Mouse (Mus musculus): Measurements from ENCODE around the gene Umad1. TPM values are rescaled to one million over a fixed set of nuclear protein-coding genes. Genes with fewer than 3 reads are reported as not detected.

The Umad1 gene
- polyA plus RNA-seq, 1 experiment from 2014 or later = 15.6 TPM

DNA sequence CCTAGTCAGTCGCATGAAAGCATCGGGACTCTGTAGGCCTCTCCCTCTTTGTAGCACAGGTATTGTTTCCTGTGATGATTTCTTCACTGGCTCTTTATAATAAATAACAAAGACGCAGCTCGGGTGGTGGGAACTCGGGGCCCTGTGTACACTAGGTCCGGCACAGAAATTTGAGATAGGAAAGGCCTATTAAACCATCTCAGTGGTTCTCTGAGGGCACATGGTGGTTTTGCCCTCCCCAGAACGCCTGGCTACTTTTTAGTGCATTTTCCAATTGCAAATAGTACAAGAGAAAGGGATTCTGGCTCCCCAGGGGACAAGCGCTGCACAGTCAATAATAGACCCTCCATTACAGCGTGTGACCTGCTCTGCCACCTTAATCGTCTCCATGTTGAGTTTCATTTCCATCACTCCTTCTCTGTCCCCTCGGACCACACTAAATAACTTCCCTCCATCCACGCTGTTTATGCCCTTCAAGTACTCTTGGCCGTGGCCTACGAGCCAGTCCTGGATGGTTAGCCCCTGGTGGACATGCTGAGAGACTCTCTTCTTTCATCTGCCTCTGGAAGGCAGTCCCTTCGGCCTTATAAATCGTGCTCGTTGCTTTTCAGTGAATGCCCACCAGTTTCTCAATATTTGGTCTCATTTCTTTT lies 227.4 kb downstream of the Umad1 start:
- 86% methylated on average over 17 of the region's 17 CpGs for WGBS (ENCODE audit: insufficient replicate concordance)
- TF ChIP-seq EP300 (IDR thresholded peaks at IDR 0.05; ENCODE audit: low read depth) (no peak), CTCF (IDR thresholded peaks at IDR 0.05; ENCODE audit: low read depth) (no peak)
- peak overlapping the region; percentile 58; the same call in 1 of the 2 replicates for H3K4me2 ChIP-seq (ENCODE audit: low read depth, low read length)

DNA sequence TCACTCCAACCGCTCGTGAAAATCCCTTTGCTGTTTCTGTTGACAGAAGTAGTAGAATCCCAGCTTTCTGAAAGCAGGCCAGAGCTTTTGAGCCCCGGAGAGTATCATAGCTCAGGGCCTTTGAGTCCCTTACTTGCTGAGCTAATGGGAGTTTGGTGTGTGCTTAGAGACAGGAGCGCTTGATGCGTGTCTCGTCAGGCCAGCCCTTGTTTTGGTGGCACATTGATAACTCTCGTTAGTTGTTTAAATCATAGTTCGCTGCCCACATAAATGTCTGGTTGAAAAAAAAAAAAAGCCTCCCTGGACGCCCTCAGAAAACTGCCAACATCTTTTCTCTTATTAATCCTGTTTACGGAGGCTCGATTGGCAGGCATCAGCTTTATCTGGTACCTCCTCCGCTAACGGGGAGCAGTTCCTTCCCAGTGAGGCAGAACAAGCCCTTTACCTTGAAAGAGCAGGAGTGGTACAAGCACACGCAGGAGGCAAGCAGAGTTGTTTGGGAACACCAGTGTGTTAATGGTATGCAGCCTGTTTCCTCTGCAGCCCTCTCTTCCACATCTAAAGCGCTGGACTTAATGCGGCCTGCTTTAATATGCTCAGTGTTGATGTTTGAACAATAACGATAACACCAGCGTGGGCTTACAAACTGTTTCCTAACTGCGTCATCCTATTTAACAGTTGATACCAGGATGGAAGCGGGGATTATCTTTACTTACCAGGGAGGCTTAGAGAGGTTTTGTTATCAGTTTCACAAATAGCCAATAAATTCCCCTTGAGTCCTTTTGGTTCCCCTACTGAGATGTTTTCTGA lies 228.2 kb downstream of the Umad1 start:
- 47% methylated on average over 20 of the region's 20 CpGs for WGBS (ENCODE audit: insufficient replicate concordance)
- Histone ChIP-seq H3K4me1 (ENCODE audit: insufficient read depth) (peaks cover 24% of the 10 kb centered on the region), H3K4me3 (ENCODE audit: low read depth, low read length) (no peak overlapping the region; the same call in 1 of the 2 replicates), H3K4me2 (ENCODE audit: low read depth, low read length) (peak overlapping the region; percentile 58), H3K27ac (ENCODE audit: low read depth) (peak overlapping the region; percentile 71), H3K9ac (replicated peaks) (no peak overlapping the region; the same call in 1 of the 2 replicates), H3K27me3 (ENCODE audit: insufficient read depth, low read length) (no peaks in the 10 kb centered on the region), H3K9me3 (ENCODE audit: low read length) (no peaks in the 10 kb centered on the region), H3K36me3 (replicated peaks; ENCODE audit: insufficient read depth, low read length) (no peaks in the 10 kb centered on the region)
- TF ChIP-seq EP300 (IDR thresholded peaks at IDR 0.05; ENCODE audit: low read depth) (peak; percentile 98), CTCF (IDR thresholded peaks at IDR 0.05; ENCODE audit: low read depth) (no peak)
- DNase-seq = no peak
- ATAC-seq = peak; percentile 72

More for the DNA sequence above, 227.4 kb downstream of the Umad1 start:
- H3K36me3 ChIP-seq (replicated peaks; ENCODE audit: insufficient read depth, low read length) = no peaks in the 10 kb centered on the region
- H3K9ac ChIP-seq (replicated peaks) = no peak overlapping the region
- no peak overlapping the region for H3K4me3 ChIP-seq (ENCODE audit: low read depth, low read length)
- peak overlapping the region; percentile 71 for H3K27ac ChIP-seq (ENCODE audit: low read depth)
- no peaks in the 10 kb centered on the region for H3K27me3 ChIP-seq (ENCODE audit: insufficient read depth, low read length)
- H3K9me3 ChIP-seq (ENCODE audit: low read length) = no peaks in the 10 kb centered on the region
- ATAC-seq (no peak), DNase-seq (no peak)
- peaks cover 24% of the 10 kb centered on the region for H3K4me1 ChIP-seq (ENCODE audit: insufficient read depth)

DNA sequence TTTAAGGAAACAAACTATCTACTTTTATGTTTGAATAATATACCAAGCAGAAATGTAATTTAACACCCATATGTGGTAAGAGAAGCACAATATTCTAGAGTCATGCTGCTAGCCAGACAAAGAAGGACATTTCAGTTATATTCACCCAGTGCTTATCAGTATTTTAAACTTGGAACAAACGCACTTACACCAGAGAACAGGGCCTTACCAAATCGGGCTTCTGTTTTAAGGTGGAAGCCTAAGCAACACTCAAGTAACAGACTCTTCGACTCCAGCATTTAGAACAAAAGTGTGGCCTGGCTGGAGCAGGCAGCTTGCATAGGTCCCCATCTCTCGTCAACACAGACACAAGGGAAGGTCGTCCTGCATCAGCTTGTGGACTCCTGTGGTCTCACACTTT lies 229.2 kb downstream of the Umad1 start:
- DNase-seq (no peak), ATAC-seq (no peak)
- H3K4me2 ChIP-seq (ENCODE audit: low read depth, low read length) = no peak overlapping the region
- H3K27me3 ChIP-seq (ENCODE audit: insufficient read depth, low read length) = no peaks in the 10 kb centered on the region
- WGBS (ENCODE audit: insufficient replicate concordance) = 41% methylated on average over 5 of the region's 5 CpGs
- H3K36me3 ChIP-seq (replicated peaks; ENCODE audit: insufficient read depth, low read length) = no peaks in the 10 kb centered on the region
- H3K27ac ChIP-seq (ENCODE audit: low read depth) = peak overlapping the region; percentile 56
- peaks cover 24% of the 10 kb centered on the region for H3K4me1 ChIP-seq (ENCODE audit: insufficient read depth)
- no peak overlapping the region for H3K4me3 ChIP-seq (ENCODE audit: low read depth, low read length)
- TF ChIP-seq CTCF (IDR thresholded peaks at IDR 0.05; ENCODE audit: low read depth) (no peak), EP300 (IDR thresholded peaks at IDR 0.05; ENCODE audit: low read depth) (peak; percentile 22)
- no peak overlapping the region for H3K9ac ChIP-seq (replicated peaks)
- no peaks in the 10 kb centered on the region for H3K9me3 ChIP-seq (ENCODE audit: low read length)

DNA sequence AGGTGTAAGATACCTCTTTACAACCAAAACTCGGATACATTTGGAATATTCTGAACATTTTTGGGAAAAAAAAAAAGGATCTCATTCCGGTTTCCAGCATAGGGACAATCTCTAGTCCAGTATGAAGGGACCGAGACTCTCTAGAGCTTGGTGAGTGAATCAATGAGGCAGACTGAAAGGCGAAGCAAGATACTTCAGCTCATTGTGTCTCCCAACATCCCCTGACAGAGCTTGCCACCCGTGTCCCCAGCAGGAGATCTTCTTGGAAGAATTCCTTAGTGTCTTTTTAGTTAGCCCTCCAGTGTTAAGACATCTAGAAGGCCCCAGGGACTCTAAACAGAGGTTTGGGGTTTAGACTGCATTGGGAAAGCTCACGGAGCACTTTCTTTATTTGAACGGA lies 230.2 kb downstream of the Umad1 start:
- Histone ChIP-seq H3K4me1 (ENCODE audit: insufficient read depth) (peaks cover 22% of the 10 kb centered on the region), H3K27ac (ENCODE audit: low read depth) (no peak overlapping the region), H3K4me3 (ENCODE audit: low read depth, low read length) (no peak overlapping the region), H3K27me3 (ENCODE audit: insufficient read depth, low read length) (no peaks in the 10 kb centered on the region), H3K9ac (replicated peaks) (no peak overlapping the region), H3K36me3 (replicated peaks; ENCODE audit: insufficient read depth, low read length) (no peaks in the 10 kb centered on the region), H3K4me2 (ENCODE audit: low read depth, low read length) (no peak overlapping the region), H3K9me3 (ENCODE audit: low read length) (no peaks in the 10 kb centered on the region)
- 83% methylated on average over 7 of the region's 7 CpGs for WGBS (ENCODE audit: insufficient replicate concordance)
- DNase-seq (no peak), ATAC-seq (no peak)
- TF ChIP-seq EP300 (IDR thresholded peaks at IDR 0.05; ENCODE audit: low read depth) = no peak
- TF ChIP-seq CTCF (IDR thresholded peaks at IDR 0.05; ENCODE audit: low read depth) = no peak

DNA sequence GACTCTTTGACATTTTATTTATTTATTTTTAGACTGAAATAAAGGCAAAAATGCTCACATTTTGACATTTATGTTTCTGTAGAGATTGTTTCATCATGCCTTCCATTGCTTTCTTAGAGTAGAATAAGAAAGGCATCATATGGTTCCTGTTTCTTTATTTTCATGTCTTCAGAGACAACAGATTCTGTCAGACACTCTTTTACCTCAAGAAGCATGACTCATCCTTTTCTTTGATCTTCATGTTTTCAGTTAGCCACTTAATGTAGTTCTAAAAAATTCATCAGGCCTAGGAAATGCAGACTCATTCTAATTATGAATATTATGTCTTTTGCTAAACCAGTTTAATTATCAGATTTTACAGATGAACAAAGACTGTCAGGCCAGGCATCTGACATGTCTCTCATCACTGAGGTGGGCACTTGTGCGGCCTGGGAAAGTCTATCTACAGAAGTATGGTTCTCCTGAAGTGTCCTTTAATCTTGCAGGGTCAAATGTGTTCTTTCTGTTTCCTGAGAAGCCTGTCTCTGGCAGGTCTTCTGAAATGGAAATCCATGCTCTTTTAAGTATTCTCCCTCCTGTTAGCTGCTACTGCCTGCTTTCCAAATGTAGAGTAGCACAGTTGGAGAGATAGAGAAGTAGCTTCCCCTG lies 231.0 kb downstream of the Umad1 start:
- no peaks in the 10 kb centered on the region for H3K36me3 ChIP-seq (replicated peaks; ENCODE audit: insufficient read depth, low read length)
- 85% methylated on average over 1 of the region's 1 CpGs for WGBS (ENCODE audit: insufficient replicate concordance)
- no peak for DNase-seq
- no peak overlapping the region for H3K4me2 ChIP-seq (ENCODE audit: low read depth, low read length)
- H3K27me3 ChIP-seq (ENCODE audit: insufficient read depth, low read length) = no peaks in the 10 kb centered on the region
- peaks cover 16% of the 10 kb centered on the region for H3K4me1 ChIP-seq (ENCODE audit: insufficient read depth)
- no peak overlapping the region for H3K27ac ChIP-seq (ENCODE audit: low read depth)
- no peak overlapping the region for H3K9ac ChIP-seq (replicated peaks)
- ATAC-seq = no peak
- no peaks in the 10 kb centered on the region for H3K9me3 ChIP-seq (ENCODE audit: low read length)
- no peak overlapping the region for H3K4me3 ChIP-seq (ENCODE audit: low read depth, low read length)
- TF ChIP-seq CTCF (IDR thresholded peaks at IDR 0.05; ENCODE audit: low read depth) (no peak), EP300 (IDR thresholded peaks at IDR 0.05; ENCODE audit: low read depth) (no peak)

DNA sequence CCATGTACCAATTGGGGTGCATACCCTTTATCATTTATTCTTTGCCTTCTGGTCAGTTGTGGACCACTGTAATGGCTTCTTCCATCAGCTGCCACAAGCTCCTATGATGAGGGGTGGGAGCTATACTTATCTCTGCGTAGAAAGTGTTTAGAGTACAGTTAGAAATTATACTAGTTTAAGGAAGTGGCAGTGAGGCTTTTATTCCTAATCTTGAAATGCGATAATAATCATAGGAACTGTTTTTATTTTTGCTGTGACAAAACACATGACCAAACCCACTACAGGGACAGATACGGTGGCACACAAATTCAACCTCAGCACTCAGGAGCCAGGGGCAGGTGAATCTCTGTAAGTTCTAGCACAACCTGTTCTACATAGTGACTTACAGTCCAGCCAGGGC lies 233.2 kb downstream of the Umad1 start:
- no peaks in the 10 kb centered on the region for H3K36me3 ChIP-seq (replicated peaks; ENCODE audit: insufficient read depth, low read length)
- no peak for DNase-seq
- H3K4me2 ChIP-seq (ENCODE audit: low read depth, low read length) = no peak overlapping the region
- WGBS (ENCODE audit: insufficient replicate concordance) = 76% methylated on average over 3 of the region's 3 CpGs
- no peak for TF ChIP-seq EP300 (IDR thresholded peaks at IDR 0.05; ENCODE audit: low read depth)
- TF ChIP-seq CTCF (IDR thresholded peaks at IDR 0.05; ENCODE audit: low read depth) = no peak
- H3K4me1 ChIP-seq (ENCODE audit: insufficient read depth) = 0 out of 2 replicates have a peak, but pooled peaks cover 2% of the 10 kb centered on the region
- no peak overlapping the region for H3K4me3 ChIP-seq (ENCODE audit: low read depth, low read length)
- no peak for ATAC-seq
- no peak overlapping the region for H3K27ac ChIP-seq (ENCODE audit: low read depth)
- no peak overlapping the region for H3K9ac ChIP-seq (replicated peaks)
- no peaks in the 10 kb centered on the region for H3K27me3 ChIP-seq (ENCODE audit: insufficient read depth, low read length)
- H3K9me3 ChIP-seq (ENCODE audit: low read length) = no peaks in the 10 kb centered on the region
